Mouse (Mus musculus) right cerebral cortex, postnatal 10 days (tissue): ENCODE data around the gene Tnfrsf1b.

ENCODE experiments used
- DNase-seq, 2 experiments: peaks; one replicate each; pipeline ENCODE4 v3.0.0; 2021; ENCODE audit warnings: low spot score in 2 of 2

Tnfrsf1b gene

DNA sequence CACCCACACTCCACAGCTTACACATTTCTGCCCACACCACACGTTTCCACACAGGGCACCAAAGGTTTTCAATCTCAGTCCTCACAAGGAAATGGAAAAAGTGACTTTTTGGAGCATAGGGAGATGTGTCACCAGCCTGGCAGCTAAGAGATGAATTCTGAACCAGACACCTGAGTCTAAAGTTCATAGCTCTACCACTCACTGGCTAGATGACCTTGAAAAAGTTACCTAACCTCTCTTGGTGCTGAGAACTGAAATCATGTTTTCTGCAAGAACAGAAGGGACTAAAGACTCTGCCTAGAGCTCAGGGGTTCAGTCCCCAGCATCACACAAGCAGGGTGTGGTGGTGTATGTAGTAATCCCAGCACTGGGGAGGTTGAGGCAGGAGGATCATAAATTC lies 26.7 kb downstream of the Tnfrsf1b start:
- DNase-seq: no peak

DNA sequence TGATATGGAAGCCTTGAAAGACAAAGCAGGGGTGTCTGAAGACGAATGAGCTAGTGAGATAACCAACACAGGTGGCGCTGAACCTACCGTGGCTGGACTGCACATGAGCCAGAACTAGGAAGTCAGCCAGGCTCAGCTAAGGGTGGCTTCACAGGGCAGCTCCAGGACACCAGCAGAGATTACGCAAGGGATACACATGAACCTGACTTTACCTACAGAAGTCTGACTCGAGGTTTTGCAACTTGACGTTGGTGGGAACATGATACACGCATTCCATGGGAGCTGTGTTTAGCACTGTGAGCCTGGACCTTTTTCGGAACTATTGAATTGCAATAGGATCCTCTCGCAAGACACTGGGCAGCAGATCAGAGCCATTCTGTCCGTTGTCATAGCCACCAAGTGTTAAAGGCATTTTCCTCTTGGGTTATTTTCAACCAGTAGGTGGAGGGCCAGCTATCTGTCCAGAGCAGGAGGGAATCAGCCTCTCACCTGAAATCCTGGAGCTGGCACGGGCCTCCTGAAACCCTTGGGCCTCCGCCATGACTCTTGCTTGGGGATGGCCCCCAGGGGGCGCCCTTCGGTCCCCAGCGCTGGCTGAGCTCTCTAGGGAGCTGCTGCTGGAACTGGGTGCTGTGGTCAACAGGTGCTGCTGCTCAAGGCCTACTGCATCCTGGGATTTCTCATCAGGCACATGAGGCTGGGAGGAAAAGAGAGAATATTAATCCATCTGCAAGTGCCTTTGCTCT lies 27.3 kb downstream of the Tnfrsf1b start:
- DNase-seq: no peak

DNA sequence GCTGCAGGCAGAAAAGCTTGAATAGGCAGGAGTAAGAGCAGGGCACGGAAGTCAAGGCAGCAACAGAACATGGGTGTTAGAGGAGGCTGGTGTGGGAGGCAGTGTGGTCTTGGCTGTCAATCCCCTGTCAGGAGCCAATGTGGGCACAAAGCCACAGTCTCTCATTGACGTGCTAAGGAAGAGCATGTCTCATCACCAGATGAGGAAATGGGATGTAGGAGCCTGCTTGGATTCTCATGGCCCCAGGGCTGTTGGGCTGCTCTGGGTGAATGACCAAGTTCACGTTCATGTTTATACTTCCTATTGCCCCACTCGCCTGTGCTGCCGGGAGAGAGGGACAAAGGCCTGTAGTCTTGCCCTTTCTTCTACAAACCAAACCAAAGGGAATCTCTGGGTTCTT lies 28.8 kb downstream of the Tnfrsf1b start:
- no peak for DNase-seq

DNA sequence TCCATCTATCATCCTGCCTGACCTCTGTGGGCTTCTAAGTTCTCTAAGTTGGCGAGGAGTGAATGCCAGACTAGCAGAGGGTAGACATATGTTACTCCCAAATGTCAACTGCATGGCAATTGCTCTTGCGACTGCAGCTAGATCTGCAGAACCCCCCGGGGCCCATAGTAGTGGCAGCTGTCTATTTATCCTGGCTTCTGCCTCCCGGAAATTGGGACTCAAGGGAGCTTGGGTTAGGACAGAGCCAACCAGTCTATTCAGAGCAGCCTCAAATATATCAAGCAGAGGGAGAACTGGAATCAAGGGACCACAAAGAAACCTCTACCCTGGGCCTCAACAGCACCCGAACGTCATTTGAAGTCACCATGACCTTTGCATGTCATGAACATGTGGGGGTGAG lies 29.6 kb downstream of the Tnfrsf1b start:
- no peak for DNase-seq

DNA sequence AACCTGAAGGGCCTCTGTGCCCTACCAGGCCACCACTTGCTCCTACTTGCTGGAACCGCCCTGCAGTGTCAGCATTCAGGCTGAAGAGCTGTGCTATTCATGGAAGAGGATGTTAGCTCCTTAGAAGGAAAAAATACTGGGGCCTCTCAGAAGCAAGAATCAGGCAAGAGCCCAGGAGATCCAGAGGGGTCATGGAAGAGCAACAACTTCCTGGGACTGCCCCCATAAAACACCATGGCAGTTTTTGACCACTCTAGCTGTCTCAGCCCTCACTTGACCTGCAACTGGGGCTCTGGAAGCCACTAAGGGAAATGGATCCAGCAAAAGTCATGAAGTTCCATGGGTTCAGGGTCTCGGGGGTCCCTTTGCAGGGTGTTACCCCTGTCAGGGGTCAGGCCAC lies 31.3 kb downstream of the Tnfrsf1b start:
- no peak for DNase-seq

DNA sequence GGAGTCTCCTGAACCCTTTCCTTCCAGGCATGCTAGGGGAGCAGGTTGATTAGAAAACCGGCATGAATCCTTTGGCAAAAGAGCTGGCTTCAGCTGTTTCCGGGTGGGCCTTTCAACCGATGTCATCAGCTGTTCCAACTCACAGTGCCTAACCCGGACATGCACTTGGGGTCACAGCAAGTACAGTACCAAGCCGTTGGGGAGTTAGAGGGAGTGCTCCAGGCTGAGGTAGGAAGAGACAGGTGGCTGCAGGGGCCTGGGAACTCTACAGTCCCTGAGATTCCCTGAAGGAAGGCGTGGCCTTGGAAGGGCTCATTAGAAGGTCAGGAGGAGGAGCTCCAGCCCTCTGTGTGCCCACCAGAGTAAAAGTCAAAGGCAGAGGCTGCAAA lies 31.9 kb downstream of the Tnfrsf1b start:
- DNase-seq: no peak

DNA sequence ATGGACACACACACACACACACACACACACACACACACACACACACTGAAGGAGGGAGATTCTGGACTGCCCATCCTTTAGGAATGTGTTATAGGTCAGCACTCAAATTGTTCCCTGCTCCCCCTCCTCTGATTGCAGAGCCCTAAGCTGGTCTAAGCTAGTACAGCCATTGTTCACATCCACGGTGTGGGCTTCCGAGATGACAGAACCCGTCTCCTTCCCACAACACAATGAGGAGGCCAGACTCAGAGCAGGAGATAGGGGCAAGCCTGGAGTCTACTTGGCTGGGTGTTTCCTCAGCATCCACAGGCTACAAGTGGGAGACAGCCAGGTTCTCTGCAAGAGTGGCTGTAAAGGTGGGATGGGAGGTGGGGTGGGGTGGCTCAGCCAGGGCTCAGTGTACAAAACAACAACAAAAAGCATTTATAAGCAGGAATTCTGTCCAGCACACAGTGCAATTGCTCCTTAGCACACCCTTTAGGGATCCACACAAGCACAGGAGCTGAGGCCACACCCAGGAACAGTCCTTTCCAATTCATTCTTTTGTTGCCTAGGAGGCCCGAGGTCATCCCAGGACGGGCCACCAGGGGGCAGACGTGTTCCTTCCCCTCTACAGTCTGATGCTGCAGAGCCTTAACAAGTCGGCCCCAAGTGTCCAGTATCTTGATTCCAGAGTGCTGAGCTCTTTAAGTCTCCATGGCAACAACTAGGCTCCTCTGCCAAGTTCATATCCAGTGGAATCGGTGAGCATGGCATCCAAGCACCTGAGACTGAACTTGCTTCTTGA lies 32.5 kb downstream of the Tnfrsf1b start:
- peak; percentile 90 to 92 for DNase-seq

DNA sequence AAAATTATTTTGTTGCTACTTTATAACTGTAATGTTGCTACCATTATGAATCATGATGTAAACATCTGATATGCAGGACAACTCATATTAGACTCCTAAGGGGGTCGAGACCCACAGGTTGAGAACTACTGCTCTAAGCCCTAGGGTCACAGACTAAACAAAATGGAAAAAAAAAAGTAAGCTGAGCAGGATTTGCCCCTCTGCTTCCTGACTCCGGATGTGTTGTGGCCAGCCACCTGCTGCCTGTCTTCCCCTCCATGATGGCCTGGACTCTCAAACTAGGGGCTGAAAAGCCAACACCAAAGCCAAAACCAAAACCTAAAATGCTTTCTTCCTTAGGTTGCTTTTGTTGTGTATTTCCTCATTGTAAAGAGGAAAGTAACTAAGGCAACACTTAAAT lies 35.6 kb downstream of the Tnfrsf1b start:
- DNase-seq: no peak

DNA sequence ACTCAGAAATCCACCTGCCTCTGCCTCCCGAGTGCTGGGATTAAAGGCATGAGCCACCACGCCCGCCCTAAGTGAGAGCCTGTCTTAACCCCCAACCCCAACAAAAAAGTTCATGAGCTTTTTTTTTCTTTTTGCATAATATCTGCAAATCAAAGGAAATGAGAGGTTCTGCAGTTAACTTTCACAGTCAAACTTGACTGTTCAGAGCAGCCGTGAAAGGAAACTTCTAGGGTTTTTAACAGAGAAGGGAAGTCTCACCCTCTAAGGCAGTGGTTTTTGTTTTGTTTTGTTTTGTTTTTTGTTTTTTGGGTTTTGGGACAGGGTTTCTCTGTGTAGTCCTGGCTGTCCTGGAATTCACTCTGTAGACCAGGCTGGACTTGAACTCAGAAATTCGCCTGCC lies 36.1 kb downstream of the Tnfrsf1b start:
- DNase-seq: no peak

DNA sequence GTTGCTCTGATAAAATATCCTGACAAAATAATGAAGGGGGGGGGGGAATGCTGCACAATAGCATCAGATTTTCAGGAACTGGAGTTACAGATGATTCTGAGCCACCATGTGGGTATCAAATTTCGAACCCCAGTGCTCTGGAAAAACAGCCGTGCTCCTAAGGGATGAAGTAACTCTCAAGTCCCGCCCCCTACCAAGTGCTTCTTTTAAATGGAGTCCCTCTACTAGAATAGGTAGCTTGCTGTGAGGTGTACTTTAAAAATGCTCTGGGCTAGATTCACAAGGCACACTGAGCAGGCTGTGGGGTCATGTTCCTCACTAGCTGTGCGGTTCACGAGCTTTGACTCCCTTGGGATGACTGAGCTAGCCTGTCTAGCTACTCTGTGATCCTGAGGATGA lies 37.0 kb downstream of the Tnfrsf1b start:
- DNase-seq: no peak

DNA sequence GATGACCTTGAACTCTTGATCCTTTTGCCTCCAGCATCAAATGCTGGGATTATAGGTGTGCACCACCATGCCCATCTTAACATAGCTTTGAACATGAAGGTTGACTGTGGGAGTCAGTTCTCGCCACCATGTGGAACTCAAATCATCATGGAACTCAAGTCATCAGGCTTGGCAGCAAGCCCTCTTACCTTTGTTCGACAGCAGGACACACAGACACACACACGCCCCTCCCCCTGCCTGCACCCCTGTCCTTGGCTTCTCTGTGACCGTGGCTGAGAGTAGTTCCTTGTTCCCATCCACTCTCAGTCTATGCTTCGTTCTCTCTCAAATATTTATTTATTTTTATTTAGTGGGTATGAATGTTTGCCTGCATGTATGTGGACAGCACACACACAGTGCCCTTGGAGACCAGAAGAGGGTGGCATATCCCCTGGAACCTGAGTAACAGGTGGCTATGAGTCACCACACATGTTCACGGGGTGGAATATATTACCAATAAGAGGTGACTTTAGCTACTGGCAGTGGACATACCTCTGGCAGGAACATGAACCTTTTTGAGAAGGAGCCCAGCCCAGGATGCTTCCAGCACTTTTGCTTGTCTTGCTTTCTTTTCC lies 37.5 kb downstream of the Tnfrsf1b start:
- DNase-seq: no peak

DNA sequence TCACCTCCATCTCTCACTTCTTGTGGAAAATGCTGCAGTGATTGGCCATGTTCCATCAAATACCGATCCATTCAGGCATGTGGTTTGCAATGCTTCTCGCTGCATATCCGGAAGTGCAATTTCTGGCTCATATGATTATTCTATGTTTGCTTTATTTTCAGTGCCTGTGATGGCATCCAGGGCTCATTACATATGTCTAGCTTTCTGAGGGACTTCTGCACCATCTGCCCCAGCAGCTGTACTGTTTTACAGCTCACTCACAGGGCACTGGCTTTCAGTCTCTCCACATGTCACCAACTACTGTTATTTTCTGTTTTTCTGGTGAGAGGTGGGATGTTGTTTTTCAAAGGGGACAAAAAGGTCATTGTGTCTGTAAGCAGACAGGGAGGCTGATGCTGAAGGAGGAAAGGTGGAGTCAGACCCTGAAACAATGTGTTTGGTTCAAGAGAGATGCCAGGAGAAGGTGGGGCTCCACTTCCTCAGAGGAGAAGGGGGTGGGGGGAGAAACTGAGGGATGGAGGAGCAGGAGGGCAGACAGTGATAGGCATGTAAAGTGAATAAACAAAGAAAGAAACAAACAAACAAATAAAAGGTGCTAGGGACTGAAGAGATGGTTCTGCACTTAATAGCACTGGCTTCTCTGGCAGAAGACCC lies 38.8 kb downstream of the Tnfrsf1b start:
- peak; percentile 59 to 65 for DNase-seq

DNA sequence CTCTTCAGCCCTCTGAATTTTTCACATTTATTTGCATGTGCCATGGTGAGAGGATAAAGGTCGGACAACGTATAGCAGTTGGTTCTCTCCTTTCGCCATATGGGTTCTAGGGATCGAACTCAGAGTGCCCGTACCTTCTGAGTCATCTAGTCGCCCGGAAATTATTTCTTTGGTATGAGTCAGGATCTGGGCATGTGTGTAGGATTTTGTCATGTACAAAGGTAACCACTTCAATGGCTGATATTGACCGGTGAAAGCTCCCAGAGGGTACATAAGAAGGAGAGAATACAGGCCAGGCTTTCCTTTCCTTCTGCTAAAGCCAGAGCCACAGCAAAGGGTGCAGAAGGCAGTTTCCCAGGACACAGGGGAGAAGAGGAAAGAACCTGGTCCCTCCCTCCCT lies 41.9 kb downstream of the Tnfrsf1b start:
- no peak for DNase-seq

DNA sequence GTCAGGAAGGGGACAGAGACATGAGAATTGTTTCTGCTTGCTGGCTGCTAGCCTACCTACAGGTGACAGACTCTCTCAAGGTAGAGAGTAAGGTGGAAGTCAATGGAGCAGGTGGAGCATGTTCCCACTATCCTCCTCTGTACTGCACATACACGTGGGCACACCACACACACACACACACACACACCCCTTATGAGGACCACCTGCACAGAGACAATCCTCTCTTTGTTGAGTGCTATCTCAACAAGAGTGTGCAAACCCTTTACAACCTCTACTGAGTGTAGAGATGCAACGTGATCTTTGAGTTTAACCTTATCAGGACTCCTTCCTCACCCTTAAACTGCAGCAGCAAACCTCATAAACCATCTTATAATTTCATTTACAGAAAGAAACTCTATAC lies 43.4 kb downstream of the Tnfrsf1b start:
- DNase-seq: no peak

DNA sequence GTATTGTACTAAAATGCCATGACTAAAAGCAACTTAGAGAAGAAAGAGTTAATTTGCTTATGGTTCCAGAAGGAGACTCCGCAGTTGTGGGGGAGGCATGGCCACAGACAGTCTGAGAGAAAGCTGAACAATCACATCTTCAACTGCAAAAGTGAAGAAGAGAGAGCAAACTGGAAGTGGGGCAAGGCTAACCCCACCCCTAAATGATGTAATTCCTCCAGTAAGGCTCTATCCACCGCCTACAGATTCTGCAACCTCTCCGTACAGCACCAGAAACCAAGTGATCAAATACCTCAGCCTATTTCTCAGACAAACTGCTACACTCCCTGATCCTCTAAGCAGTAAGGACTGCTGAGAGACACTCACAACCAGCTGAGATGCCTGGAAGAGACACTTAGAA lies 45.2 kb downstream of the Tnfrsf1b start:
- no peak for DNase-seq

DNA sequence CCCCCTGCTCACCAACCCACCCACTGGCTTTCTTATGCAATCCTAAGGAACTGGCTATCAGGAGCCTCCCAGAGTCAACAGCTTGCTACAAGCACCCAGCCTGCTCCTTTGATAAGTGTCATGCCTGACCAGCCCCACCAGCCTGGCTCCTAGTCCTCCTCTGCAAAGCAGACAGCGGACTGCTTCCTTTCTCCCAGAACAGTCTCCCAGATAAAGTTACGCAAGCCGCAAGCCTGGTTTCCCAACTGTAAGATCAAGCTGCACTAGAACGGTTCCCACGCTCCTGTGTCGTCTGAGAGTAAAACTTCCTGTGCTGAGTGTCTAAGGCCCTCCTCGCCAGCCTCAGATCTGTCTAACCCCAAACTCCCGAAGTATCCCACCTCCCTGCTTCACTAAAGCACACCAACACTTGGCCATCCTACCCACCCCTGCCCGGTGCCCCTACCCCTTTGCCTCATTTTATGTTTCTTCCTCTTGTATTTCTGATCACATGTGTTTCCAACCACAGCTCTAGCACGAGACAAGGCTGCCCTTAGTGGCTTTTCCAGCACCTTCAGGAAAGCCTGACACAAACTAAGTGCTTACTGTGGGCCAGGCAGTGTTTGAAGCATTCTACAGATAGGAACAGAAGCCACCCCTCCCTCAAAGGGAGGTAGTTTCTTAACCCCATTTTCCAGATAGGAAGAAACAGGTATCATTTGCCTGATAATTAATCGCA lies 46.5 kb downstream of the Tnfrsf1b start:
- DNase-seq: no peak

DNA sequence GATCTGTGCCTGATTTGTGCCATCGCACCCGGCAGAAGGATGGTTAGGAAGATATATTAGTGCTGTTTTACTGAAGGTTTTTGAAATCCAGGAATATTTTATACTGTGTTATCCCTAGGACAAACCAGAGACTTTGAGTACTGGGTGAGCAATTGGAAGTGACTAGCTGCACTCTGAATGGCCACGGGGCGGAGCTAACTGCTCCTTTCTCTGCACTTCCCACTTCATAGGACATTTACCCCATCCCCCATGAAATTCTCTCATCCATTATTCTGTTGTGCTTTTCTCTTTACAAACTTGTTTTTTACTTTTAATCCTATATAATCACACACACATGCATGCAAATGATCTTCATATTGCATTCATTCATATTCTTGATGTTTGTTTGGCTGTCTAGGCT lies 50.1 kb downstream of the Tnfrsf1b start:
- DNase-seq: no peak

DNA sequence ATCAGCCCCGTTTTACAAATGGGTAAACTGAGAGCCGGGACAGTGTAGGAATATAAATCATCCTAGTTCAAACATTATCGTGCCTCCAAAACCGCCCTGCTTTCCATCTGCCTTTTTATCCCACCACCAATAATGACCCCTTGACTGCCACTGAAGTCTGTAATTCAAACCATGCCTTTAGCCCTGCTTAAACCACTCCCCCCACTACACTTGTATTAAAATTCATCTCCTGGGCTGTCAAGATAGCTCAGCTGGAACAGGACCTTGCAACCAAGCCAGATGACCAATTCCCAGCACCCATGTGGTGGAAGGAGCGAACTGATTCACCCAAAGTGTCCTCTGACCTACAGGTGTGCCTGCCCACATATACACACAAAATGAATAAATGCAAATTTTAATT lies 51.5 kb downstream of the Tnfrsf1b start:
- no peak for DNase-seq

DNA sequence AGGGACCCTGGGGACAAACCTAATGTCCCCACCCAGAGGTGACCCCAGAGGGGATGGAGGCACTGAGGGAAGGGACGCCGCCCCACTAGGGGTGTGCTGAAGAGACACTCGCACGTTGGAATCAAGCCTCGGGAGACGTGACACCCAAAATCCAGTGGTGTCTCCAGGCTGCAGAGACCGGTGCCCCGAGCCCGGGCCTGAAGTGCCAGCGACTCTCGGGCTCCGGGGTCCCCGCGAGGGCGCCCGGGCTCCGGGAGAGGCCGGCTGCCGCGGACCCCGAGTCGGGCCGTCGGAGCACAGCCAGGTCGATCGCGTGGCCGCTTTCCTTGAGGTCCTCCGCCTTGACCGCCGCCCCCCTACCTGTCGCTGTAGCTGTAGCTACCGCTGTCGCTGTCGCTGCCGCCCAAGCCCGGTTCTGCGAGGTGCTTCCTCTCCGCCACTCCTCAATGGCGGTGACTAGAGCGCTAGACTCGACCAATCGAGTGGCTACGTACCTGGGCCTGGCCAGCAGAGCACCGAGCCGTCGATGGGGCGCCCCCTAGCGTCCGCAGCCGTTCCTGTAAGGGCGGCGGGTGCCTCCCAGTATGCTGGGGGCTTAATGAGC lies 52.0 kb downstream of the Tnfrsf1b start, which contains the start of gene Vps13d:
Gene Vps13d (minus strand): TSS at position 447 of the 604 bp plus-strand sequence.
- DNase-seq: peak; percentile 94

DNA sequence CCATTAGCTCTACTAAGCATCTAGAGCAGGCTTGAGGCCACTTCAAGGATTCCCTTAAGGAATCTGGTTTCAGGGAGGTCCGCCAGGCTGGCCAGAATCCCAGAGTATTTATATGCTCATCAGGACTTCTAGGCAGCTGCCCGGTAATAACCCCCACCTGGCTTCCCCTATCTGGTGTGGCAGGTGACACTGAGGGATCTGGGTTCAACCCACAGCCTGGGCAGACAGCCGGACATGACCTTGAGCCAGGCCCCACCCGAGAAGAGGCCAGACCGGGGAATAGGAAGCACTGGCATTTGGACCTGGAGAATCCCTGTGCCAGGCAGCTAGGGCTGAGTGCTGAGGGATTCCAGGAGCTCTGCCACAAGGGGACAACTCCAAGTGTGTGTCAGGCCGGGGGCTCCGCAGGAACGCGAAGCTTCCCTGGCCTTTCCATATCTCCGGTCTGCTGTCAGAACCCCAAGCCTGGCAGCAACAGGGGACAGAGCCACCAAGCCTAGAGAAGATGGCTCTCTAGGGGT lies 52.6 kb downstream of the Tnfrsf1b start:
- peak; percentile 42 to 51 for DNase-seq

DNA sequence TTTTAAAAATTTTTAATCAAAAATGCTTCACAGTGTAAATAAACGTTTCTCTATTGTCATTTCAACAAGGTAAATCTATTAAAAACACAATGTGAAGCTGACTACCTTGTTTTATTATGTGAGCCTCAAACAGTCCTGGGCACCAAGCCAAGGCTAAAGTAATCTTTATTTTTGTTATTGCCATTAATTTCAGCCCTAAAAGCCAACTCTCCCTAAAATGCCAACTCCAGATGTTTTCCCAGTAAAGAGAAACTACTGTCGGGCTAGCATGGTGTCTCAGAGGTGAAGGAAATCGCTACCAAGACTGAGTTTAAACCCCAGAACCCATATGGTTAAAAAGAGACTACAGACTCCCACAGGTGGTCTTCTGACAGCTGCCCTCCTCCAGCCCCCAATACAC lies 53.3 kb downstream of the Tnfrsf1b start:
- DNase-seq: no peak
